Mouse (Mus musculus) v-Abl transformed pro-B cells (cell line): ENCODE data around the gene Atp6v0e2.

Source experiments
- in situ Hi-C, 2 experiments: fragments of 400-800 bp; cut with MboI; formaldehyde crosslinking; loops; one replicate each; pipeline ENCODE4 v1.15.1; 2025; ENCODE audit not compliant: unreplicated experiment in 2 of 2

The Atp6v0e2 gene

DNA sequence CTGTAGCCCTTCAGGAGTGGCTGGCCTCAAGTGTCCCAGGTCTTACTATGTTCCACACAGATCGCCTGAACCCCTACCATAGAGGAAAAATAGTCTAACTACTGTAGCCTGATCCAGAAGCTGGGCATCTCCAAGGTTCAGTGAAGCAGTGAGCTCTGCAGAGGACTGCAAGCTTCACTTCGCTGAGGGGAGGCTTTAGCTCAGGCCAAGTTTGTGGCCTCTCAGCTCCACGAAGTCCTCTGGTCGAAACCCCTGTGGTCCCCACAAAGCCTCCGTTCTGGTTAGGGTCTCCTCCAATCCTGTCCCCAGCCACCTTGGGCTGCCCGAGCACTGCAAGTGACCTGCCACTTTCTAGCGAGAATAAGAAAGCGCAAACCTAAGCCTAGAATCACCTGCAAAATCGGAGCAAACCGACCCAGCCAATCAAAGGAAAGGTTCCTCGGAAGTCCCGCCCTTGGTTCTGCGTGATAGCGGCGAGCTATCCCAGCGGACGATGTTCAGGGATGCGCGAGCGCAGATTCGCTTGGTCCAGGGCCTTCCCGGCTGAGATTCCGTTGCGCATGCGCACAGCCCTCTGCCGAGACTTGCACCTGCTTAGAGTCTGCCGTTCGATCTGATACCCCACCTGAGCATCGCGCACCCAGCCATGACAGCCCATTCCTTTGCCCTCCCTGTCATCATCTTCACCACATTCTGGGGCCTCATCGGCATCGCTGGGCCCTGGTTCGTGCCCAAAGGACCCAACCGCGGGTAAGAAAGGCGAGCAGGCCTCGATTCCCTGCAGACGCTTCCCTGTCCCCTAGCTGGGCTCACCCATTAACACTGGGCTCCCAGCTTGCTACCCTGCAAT, at the start of gene Atp6v0e2:
TSS of gene Atp6v0e2 (plus strand) at position 511 of the 850 bp plus-strand sequence.
- in situ Hi-C loops = loop anchor here (5.0 to 25.0 kb wide), 4 partner anchors 105 to 550 kb away; partner anchors contain the start of gene Doxl2 (in 1 of the 2)

DNA sequence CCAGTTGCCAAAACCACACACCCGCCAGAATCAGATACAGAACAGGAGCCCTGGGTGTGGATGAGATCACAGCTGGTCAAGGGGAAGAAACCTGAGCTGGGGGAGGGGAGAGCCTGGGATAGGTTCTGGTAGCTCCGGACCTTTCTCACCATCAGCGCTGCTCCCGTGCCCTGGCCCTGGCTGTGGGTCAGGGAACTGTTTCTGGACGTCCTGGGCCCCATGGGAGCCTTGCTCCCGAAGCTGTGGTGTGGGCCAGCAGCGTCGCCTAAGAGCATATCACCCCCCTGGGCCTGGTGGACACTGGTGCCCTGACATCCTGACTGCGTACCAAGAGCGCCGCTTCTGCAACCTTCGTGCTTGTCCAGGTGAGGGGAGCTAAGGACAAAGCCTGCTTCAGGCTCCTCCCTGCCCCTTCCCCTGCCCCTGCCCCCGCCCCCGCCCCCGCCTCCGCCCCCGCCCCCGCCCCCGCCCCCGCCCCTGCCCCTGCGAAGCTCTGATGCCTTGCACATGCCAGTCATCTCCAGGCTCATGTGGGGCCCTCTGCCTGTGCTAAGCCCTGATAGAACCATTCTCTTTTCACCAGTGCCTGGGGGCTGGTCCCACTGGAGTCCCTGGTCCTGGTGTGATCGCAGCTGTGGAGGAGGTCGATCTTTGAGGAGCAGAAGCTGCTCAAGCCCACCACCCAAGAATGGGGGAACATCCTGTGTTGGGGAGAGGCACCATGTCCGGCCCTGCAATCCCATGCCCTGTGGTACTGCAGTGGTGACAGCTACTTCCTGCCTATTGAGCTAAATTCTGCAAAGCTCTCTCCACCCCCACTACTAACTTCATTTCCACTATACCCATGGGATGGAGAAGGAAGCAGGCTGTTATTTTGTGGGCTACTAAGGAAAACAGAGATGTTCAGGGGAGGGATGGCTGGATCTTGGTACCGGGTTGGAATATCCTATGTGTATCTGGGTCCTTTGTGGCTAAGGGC, 49.4 kb upstream of the Atp6v0e2 start:
- in situ Hi-C loops = no loop called here

DNA sequence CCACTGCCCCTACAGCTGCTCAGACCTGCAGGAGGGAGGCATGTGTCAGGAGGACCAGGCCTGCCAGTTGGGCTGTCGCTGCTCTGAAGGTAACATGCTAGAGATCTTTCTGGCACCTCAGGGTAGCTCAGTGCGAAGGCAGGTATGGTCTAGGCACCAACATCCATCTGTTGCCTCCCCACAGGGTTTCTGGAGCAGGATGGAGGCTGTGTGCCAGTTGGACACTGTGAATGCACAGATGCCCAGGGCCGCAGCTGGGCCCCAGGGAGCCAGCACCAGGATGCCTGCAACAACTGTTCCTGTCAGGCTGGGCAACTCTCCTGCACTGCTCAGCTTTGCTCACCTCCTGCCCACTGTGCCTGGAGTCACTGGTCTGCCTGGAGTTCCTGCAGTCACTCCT, 47.7 kb upstream of the Atp6v0e2 start:
- in situ Hi-C loops = no loop called here

DNA sequence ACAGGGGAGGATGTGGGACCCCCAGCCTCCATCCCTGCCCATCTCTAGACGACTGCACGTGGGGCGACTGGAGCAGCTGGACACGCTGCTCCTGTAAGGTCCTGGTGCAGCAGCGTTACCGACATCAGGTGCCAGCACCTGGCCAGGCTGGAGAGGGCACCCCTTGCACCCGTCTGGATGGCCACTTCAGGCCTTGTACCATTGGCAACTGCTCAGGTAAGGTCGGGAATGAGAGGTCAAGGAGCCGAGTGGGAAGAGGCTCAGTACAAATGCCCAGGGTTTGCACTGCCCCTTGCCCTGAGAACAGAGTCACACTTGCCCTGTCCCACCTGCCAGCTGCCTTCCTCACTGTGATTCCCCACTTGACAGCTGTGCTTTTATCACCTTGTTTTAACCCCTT, 46.1 kb upstream of the Atp6v0e2 start:
- in situ Hi-C loops = no loop called here

- in situ Hi-C loops = no loop called here
Measured at GRCm38 (mm10) chr6:48493136-48493730, 44.2 kb upstream of the Atp6v0e2 start.

DNA sequence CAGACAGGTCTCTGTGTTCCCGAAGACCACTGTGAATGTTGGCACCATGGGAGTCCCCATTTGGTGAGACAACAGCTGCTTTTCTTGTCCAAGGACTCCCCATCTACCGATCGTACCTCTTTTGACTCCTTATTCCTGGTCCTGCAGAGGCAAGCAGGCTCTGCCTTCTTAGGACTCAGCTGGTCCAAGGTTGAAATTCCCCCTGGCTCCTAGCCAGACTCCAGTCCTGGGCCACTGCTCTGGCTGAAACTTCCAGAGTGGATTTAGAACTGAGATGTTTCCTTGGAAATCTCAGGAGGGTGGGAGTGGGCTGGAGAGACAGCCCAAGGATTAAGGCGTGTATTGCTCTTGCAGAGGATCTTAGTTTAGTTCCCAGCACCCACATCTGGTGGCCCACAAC, 39.9 kb upstream of the Atp6v0e2 start:
- in situ Hi-C loops = no loop called here

GRCm38 (mm10) chr6:48503847-48504240, 33.6 kb upstream of the Atp6v0e2 start:
- in situ Hi-C loops = no loop called here

GRCm38 (mm10) chr6:48504241-48504854, 33.1 kb upstream of the Atp6v0e2 start:
- in situ Hi-C loops = no loop called here

DNA sequence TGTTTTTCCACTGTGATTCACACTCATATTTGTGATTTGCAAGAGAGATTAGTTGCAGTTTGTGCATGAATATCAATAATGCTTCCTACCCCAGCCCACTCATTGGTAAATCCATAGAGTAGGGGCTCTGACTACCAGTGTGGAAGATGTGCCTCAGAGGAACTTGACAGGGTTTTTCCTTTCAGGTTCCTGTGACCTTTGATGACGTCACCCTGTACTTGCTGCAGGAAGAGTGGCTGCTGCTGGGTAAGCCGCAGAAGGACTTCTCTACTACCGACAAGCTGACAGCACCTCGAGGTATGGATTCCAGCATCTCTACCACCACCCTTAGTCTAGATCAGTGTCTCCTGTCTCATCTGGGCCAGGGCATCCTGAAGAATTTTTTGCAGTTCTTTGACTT, 29.3 kb upstream of the Atp6v0e2 start:
- in situ Hi-C loops = no loop called here

DNA sequence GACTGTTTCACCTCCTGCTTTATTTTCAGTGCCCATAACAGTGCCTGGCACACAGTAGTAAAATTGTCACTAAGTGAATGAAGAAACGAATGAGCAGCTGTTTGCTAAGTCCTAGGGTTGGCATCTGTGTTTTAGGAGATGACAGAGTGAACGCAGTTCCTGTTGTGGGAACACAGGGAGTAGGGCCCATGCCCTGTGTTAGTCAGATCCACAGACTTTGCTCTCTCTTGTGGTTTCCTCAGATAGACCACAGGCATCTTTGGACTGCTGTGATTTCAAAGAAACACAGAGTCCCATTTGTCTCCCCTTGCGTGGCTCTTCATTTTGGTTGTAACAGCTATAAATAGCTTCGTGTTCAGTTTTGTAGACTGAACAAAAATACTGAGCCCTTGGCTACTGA, 27.0 kb upstream of the Atp6v0e2 start:
- in situ Hi-C loops = no loop called here

- in situ Hi-C loops = no loop called here
Measured at GRCm38 (mm10) chr6:48511861-48512260, 25.6 kb upstream of the Atp6v0e2 start.

GRCm38 (mm10) chr6:48524882-48525281, 12.5 kb upstream of the Atp6v0e2 start:
- in situ Hi-C loops = loop anchor here (25.0 kb wide), 2 partner anchors 437 to 538 kb away; partner anchors contain the start of gene Doxl2 (in 1 of the 2)

DNA sequence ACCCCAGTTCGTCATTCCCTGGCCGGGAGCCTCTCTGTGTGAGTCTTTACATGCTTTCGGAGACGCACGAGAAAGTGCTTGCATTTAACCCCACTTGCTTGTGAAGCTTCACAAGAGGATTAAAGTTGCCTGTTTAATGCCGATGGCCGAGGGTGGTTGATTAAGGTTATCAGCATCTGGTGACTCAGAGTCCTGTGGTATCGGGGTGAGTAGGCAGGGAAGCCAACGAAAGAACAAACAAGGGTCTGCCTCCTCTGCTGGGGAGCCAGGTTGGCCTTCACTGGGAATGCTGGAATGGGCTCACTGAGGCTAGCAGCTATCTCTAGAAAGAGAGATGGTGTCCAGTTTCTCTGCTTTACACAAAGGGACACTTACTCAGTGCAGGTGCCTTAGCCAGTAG, 9.5 kb upstream of the Atp6v0e2 start:
- in situ Hi-C loops = loop anchor here (25.0 kb wide), 2 partner anchors 434 to 541 kb away; partner anchors contain the start of gene Doxl2 (in 1 of the 2)

DNA sequence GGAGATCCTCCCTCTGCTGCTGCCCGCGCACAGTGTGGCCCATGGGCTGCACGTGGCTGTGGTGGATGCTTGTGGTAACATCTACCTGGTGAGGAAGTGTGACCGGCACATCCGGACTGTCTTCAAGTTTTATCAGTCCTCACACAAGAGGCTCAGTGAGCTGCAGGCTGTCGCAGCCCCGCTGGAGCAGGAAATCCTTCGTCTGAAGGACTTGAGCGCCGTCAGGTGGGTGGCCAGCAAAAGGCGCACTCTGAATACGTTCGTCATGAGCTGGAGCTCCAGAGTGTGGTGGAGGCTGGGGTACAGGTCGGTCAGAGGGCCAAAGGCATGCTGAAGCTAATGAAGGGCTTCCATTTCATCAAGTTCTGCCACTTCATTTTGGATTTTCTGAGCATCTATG, 8.2 kb upstream of the Atp6v0e2 start:
- in situ Hi-C loops = loop anchor here (25.0 kb wide), 2 partner anchors 433 to 542 kb away; partner anchors contain the start of gene Doxl2 (in 1 of the 2)

DNA sequence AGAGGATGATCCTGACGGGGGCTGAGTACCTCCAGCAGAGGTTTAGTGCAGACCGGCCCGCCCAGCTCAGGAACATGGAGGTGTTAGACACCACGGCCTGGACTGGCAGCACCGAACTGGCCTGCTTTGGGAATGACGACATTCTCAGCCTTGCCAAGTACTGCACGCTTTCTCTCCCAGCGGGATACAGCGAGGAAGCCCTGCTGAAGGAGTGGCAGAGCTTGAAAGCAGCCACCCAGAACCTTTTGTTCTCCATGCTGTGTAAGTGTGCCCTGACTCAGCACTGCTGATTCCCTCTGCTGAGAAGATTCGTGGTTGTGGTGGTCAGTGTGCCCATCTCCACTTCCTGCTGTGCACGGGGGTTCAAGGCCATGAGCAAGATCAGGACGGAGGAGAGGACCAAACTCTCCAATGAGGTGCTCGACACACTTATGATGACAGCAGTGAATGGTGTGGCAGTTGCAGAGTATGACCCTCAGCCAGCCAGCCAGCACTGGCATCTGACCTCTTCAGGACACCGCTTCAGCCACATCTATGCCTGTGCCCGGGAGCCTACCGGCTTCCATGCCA, 7.5 kb upstream of the Atp6v0e2 start:
- in situ Hi-C loops = loop anchor here (10.0 to 25.0 kb wide), 3 partner anchors 345 to 543 kb away; partner anchors contain the start of gene Doxl2 (in 1 of the 2)

GRCm38 (mm10) chr6:48530862-48531261, 6.6 kb upstream of the Atp6v0e2 start:
- in situ Hi-C loops = loop anchor here (10.0 to 25.0 kb wide), 3 partner anchors 346 to 544 kb away; partner anchors contain the start of gene Doxl2 (in 1 of the 2)

DNA sequence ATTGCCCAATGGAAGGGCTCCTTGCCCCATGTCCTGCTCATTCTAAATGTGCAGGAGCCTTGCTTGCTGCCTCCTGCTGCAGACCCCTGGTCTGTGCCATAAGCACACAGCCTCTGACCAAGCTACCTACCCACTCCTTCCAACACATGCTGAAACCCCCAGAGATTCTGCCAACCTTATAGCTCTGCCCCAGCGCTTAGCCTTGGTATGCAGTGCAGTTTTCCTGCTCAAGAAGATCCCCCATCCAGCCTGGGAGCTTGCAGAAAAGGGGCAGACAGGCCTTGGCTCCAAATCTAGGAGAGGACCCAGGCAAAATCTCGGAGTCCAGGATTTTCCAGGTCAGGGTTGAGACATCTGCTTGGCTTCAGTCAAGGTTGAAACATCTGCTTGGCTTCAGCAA, 3.9 kb upstream of the Atp6v0e2 start:
- in situ Hi-C loops = loop anchor here (10.0 to 25.0 kb wide), 3 partner anchors 349 to 546 kb away; partner anchors contain the start of gene Doxl2 (in 1 of the 2)

GRCm38 (mm10) chr6:48534913-48535312, 2.5 kb upstream of the Atp6v0e2 start:
- in situ Hi-C loops = loop anchor here (5.0 to 25.0 kb wide), 4 partner anchors 107 to 548 kb away; partner anchors contain the start of gene Doxl2 (in 1 of the 2)

- in situ Hi-C loops = loop anchor here (5.0 to 25.0 kb wide), 4 partner anchors 106 to 549 kb away; partner anchors contain the start of gene Doxl2 (in 1 of the 2)
Measured at GRCm38 (mm10) chr6:48536091-48536490, 1.3 kb upstream of the Atp6v0e2 start.
